Mouse (Mus musculus) adrenal gland, adult (tissue): ENCODE measurements around the gene Gm2004.
"Not testable (repeated sequence)": the region's sequence is repeated elsewhere in the genome, so short reads cannot be mapped to it uniquely, and the experiment has no call there.

Experiments
- DNase-seq, 2 experiments: peaks; one replicate each; pipeline ENCODE4 v3.0.0; 2022 to 2023; ENCODE audit warnings: low spot score in 1 of 2; ENCODE audit not compliant: inconsistent age in 2 of 2

Gene Gm2004

GRCm38 (mm10) chr2:176149725-176150124 is at the start of gene Gm2004:
Gene Gm2004 (minus strand): TSS chr2:176149825.
- DNase-seq = not testable (repeated sequence)
